Mouse (Mus musculus) R1 (cell line): ENCODE measurements around the gene Tekt3.
A peak's percentile ranks its signal among the peaks of the same experiment; 100 is the strongest.

Source experiments
- DNase-seq: peaks from one replicate; pipeline ENCODE4 v3.0.0-alpha.2; 2018; ENCODE audit warnings: low read depth, low spot score

The Tekt3 gene

GRCm38 (mm10) chr11:63124316-63124715 is 62.9 kb downstream of the Tekt3 start:
- peak; percentile 67 for DNase-seq

GRCm38 (mm10) chr11:63125832-63126456 is 64.5 kb downstream of the Tekt3 start:
- DNase-seq, result no peak

- no peak for DNase-seq
Measured at GRCm38 (mm10) chr11:63126976-63127375, 65.5 kb downstream of the Tekt3 start.

- DNase-seq, result no peak
Measured at GRCm38 (mm10) chr11:63127513-63127912, 66.1 kb downstream of the Tekt3 start.

- no peak for DNase-seq
Measured at GRCm38 (mm10) chr11:63128784-63129183, 67.3 kb downstream of the Tekt3 start, which contains the start of gene Pmp22. TSS of gene Pmp22 (plus strand) at chr11:63128982.

GRCm38 (mm10) chr11:63129375-63129774 is 67.9 kb downstream of the Tekt3 start:
- DNase-seq, result no peak

GRCm38 (mm10) chr11:63129840-63130239 is 68.4 kb downstream of the Tekt3 start:
- DNase-seq, result no peak

- DNase-seq, result no peak
Measured at GRCm38 (mm10) chr11:63130497-63130896, 69.0 kb downstream of the Tekt3 start.

- DNase-seq, result no peak
Measured at GRCm38 (mm10) chr11:63131001-63131692, 69.7 kb downstream of the Tekt3 start.

- no peak for DNase-seq
Measured at GRCm38 (mm10) chr11:63131693-63132040, 70.2 kb downstream of the Tekt3 start.

- DNase-seq, result peak; percentile 54
Measured at GRCm38 (mm10) chr11:63132151-63132500, 70.7 kb downstream of the Tekt3 start.

- peak; percentile 66 for DNase-seq
Measured at GRCm38 (mm10) chr11:63132501-63133435, 71.3 kb downstream of the Tekt3 start.

- no peak for DNase-seq
Measured at GRCm38 (mm10) chr11:63134021-63134420, 72.6 kb downstream of the Tekt3 start.

GRCm38 (mm10) chr11:63134742-63135482 is 73.5 kb downstream of the Tekt3 start:
- no peak for DNase-seq

GRCm38 (mm10) chr11:63135622-63136021 is 74.2 kb downstream of the Tekt3 start:
- peak; percentile 77 for DNase-seq

GRCm38 (mm10) chr11:63136205-63136604 is 74.8 kb downstream of the Tekt3 start:
- DNase-seq, result no peak

- DNase-seq, result peak; percentile 54
Measured at GRCm38 (mm10) chr11:63136836-63137416, 75.5 kb downstream of the Tekt3 start.

GRCm38 (mm10) chr11:63138739-63139138 is 77.3 kb downstream of the Tekt3 start:
- DNase-seq, result no peak

- no peak for DNase-seq
Measured at GRCm38 (mm10) chr11:63142311-63142710, 80.9 kb downstream of the Tekt3 start.

- DNase-seq, result no peak
Measured at GRCm38 (mm10) chr11:63142816-63143215, 81.4 kb downstream of the Tekt3 start.

- no peak for DNase-seq
Measured at GRCm38 (mm10) chr11:63143486-63143885, 82.0 kb downstream of the Tekt3 start.
